Mouse (Mus musculus) thymus, adult 18-20 months (tissue): ENCODE results near the gene Tmem233.

Source experiments
- DNase-seq, 2 experiments: peaks; one replicate each; pipeline ENCODE4 v3.0.0; 2022; ENCODE audit warnings: mixed read lengths in 2 of 2

Gene Tmem233

GRCm38 (mm10) chr5:116083081-116083480 is at the start of gene Tmem233:
TSS of gene Tmem233 (minus strand) at chr5:116083244.
- no peak for DNase-seq

GRCm38 (mm10) chr5:116123344-116123743 is 40.3 kb upstream of the Tmem233 start:
- peak; percentile 25 to 43 for DNase-seq

GRCm38 (mm10) chr5:116116567-116116966 is 33.5 kb upstream of the Tmem233 start:
- peak; percentile 6 to 15 for DNase-seq

- DNase-seq = no peak
Measured at GRCm38 (mm10) chr5:116116110-116116509, 33.1 kb upstream of the Tmem233 start.

- no peak for DNase-seq
Measured at GRCm38 (mm10) chr5:116115071-116115834, 32.2 kb upstream of the Tmem233 start.

GRCm38 (mm10) chr5:116108651-116109050 is 25.6 kb upstream of the Tmem233 start:
- DNase-seq = no peak

- DNase-seq = no peak
Measured at GRCm38 (mm10) chr5:116084231-116084630, 1.2 kb upstream of the Tmem233 start.

- no peak for DNase-seq
Measured at GRCm38 (mm10) chr5:116082241-116082900, 673 bp downstream of the Tmem233 start.

- no peak for DNase-seq
Measured at GRCm38 (mm10) chr5:116081616-116082015, 1.4 kb downstream of the Tmem233 start.

GRCm38 (mm10) chr5:116080736-116081135 is 2.3 kb downstream of the Tmem233 start:
- no peak for DNase-seq

- no peak for DNase-seq
Measured at GRCm38 (mm10) chr5:116069618-116070017, 13.4 kb downstream of the Tmem233 start.

GRCm38 (mm10) chr5:116052826-116053225 is 30.2 kb downstream of the Tmem233 start:
- DNase-seq = no peak

GRCm38 (mm10) chr5:116052171-116052570 is 30.9 kb downstream of the Tmem233 start:
- DNase-seq = no peak

- DNase-seq = no peak
Measured at GRCm38 (mm10) chr5:116049821-116050220, 33.2 kb downstream of the Tmem233 start.

- DNase-seq = no peak
Measured at GRCm38 (mm10) chr5:116048321-116048720, 34.7 kb downstream of the Tmem233 start.

GRCm38 (mm10) chr5:116046246-116046645 is 36.8 kb downstream of the Tmem233 start:
- no peak for DNase-seq

GRCm38 (mm10) chr5:116045581-116045980 is 37.5 kb downstream of the Tmem233 start:
- DNase-seq = no peak

GRCm38 (mm10) chr5:116042241-116042640 is 40.8 kb downstream of the Tmem233 start:
- DNase-seq = no peak

- no peak for DNase-seq
Measured at GRCm38 (mm10) chr5:116039706-116040105, 43.3 kb downstream of the Tmem233 start.

GRCm38 (mm10) chr5:116037731-116038130 is 45.3 kb downstream of the Tmem233 start:
- no peak for DNase-seq

- no peak for DNase-seq
Measured at GRCm38 (mm10) chr5:116036465-116036864, 46.6 kb downstream of the Tmem233 start.

GRCm38 (mm10) chr5:116031190-116031577 is 51.9 kb downstream of the Tmem233 start:
- peak; percentile 25 to 31 for DNase-seq

- DNase-seq = peak in 1 of 2 experiments; percentile 15
Measured at GRCm38 (mm10) chr5:116030566-116031189, 52.4 kb downstream of the Tmem233 start.

GRCm38 (mm10) chr5:116029071-116029470 is 54.0 kb downstream of the Tmem233 start:
- peak; percentile 57 to 67 for DNase-seq
